Mouse (Mus musculus) T-cell, adult 2 months (primary cell): ENCODE measurements around the gene Gm21970.

Experiments
- DNase-seq: peaks from one replicate; pipeline ENCODE4 v3.0.0; 2022; ENCODE audit warnings: low spot score

The Gm21970 gene

GRCm38 (mm10) chr16:91401569-91402165, 10.1 kb downstream of the Gm21970 start:
- DNase-seq, result no peak

DNA sequence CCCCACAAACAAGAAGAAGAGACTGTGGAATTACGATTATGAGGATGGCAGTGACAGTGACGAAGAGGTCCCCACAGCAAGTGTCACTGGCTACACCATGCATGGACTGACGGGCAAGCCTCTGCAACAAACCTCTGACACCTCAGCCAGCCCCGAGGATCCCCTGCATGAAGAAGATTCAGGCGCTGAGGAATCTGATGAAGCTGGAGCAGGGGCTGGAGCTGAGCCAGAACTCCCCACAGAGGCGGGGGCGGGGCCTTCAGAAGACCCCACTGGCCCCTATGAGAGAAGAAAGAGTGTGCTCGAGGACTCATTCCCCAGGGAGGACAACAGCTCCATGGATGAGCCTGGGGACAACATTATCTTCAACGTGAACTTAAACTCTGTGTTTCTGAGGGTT, 12.3 kb downstream of the Gm21970 start:
- DNase-seq, result no peak

- no peak for DNase-seq
These were observed 12.7 kb downstream of the Gm21970 start for GRCm38 (mm10) chr16:91404187-91404586.

DNA sequence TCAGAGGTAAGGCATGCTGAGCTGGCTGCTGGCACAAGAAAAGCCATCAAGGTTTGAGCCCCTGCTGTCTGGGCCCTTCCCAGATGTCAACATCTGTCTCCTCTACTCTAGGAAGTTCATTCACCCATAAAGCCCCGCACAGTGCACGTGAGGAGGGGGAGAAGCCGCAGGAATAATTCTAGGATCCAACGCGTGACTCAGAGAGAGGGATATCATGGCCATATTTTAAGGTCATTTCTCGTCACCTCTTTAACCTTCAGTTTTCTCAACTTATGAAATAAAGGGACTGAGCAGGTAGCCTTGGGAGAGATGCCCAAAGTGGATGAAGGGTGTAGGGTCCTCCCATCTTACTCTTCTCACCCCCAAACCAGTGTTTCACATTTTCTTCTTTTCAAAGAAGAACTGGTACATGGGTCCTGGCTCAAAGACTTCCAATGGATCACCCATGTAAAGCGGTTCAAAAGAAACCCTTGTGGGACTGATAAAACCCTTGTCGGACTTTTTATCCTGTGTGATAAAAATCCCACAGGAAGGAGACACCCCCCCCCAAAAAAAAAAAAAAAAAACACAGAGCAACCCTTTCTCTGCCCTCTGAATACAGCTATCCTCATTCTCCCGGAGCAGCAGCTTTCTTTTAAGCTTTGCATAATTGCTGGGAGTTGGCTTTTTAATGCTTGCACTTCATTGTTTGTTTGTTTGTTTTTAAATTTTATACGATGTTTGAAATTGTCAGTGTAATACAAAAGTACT, 13.5 kb downstream of the Gm21970 start:
- DNase-seq, result no peak

DNA sequence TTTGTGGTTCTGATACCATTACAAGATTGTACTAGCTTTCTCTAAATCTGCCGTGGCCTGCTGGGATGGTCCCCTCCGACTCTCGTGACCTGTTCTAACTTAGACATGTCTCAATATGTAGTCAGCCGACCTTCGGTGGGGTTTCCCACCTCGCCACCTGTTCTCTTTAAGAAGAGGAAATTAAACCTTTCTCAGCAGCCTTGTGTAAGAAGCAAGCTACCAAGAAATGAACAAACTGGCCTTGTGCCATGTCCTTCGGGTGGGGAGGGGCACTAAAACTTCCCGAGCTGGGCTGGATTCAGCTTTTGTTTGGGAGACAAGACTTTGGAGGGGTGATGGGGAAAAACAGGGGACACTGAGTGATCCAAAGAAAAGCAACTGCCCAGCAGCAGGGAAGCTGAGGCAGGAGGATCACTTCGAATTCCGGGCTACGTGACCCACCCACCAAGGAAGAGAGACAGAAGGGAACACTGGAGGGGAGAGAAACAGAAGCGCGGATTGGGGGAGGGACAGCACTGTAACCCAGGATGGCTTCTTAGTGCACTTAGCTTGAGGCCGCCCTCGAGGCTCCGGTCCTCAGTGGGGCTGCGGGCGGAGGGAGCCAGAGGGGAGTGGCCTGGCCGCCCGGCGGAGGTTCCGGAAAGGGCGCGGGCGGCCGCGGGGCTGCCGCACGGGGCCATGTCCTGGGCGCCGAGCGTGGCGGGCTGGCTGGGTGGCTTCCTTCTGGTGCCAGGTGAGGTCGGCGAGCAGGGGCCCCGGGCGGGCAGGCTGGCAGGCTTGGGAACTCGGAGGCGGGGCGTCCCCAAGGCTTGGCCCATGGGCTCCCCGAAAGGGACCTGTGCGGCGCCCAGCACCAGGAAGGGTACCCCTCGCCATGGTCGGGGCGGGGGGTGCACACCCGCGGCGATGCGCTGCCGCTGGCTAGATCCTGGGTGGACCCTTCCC, 14.4 kb downstream of the Gm21970 start, which contains the start of gene Il10rb:
TSS of gene Il10rb (plus strand) at position 525 of the 945 bp plus-strand sequence.
- peak; percentile 77 for DNase-seq

DNA sequence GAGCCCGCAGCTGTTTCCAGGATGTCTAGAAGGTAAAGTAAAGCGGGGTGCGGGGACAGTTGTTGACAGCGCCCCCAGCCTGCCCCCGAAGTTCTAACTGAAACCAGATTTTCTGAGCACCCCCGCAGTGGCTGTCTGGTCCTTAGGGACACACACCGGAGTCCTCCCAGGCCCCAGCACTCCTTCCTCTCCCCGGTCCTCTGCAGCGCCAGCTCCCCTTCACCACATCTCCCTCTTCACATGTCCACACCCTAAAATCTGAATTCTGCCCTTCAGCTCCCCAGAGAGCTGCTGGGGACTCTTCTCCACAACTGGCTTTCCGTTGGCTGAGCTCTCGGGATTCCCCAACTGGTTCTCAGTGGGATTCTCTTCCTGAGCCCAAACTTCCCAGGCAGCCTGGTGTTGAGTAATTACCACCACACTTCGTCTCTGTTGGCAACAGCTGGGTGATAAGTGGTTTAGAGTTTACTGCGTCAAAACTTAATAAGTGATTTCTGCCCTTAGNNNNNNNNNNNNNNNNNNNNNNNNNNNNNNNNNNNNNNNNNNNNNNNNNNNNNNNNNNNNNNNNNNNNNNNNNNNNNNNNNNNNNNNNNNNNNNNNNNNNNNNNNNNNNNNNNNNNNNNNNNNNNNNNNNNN, 15.2 kb downstream of the Gm21970 start:
- no peak for DNase-seq

- DNase-seq, result peak; percentile 45
These were observed 21.8 kb downstream of the Gm21970 start for GRCm38 (mm10) chr16:91413102-91413844.

DNA sequence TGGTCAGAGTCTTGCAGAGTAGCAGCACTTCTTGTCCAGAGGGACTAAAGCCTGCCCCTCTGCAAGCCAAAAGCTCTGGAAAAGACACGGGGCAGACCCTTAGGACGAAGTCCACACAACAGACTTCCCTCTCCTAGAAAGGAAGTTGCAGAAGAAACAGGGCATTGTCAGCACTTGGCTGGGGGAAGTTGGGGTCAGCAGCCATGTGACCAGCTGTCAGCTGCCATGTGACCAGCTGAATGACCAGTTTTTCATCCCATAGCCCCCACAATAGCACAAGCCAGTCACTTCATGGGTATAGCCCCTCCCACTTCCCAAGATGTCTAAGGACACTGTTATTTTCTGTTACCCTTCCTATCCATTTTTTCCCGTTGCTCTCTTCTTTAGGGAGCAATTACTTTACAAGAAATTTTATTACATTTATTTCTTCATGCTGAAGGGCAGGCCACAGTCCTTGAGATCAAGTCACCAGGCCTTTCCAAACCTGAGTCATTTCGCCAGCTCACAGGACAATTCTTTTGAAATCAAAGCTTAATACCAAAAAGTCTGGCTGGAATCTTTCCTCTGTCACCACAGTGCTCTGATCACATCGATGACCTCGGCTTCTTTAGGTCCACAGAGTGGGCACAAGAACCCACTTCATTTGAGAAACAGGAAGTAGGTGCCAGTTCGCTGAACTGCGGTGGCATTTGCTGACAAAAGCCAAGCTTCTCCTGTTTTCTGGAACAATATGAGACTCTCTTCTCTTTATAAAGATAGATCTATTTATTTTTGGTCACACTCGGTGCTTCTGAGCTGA, 24.1 kb downstream of the Gm21970 start:
- no peak for DNase-seq

DNA sequence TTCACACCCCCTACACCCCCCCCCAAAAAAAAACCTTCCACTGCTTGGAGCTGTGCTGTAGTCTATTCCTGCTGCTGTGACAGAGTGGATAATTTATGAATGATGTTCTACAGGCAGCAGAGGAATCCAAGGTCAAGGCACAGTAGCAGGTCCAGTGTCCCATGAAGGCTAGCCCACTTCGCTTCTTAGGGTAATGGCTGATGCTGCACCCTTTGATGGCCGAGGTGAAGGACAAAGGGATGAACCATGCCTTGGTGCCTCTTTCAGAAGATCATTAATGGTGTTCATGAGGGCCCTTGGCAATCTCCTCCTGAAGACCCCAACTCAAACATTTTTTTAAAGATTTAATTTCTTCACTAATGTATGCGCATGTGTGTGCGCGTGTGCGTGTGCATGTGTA, 24.8 kb downstream of the Gm21970 start:
- no peak for DNase-seq

DNA sequence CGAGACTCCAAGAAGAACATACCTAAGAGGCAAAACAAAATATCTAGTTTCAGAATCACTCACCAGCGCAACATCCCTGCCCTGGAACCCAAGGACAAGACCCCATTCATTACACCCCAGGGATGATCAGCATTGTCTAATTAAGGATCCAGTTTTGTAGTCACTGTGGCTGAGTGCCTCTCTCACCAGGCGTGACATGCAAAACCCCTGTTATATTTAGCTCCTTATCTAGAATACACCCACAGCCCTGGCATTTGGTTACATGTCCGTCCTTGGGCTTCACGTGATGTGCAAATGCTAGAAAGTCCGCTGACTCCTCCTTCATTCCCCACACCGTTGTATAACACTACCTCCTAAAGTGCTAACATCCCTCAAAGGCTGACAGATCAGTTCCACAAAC, 25.4 kb downstream of the Gm21970 start:
- DNase-seq, result no peak

DNA sequence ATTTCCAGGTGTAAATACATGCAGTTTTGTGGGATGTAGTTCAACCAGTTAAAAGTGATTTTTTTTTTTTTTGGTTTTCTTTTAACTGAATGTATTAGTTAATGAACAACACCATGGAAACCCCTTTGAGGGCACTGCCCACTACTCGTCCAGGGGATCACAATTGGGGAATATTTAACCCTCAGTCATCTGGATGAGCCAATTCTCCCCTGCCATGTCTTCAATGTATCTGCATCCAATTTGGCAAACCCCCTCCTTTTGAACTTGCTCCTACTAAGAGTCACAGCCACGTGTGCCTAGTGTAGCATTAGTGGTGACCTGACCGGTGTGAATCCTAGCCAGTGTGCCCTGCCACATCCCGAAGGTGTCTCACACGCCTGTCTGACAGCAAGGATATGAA, 27.0 kb downstream of the Gm21970 start:
- no peak for DNase-seq

- no peak for DNase-seq
These were observed 34.3 kb downstream of the Gm21970 start for GRCm38 (mm10) chr16:91425816-91426215.

DNA sequence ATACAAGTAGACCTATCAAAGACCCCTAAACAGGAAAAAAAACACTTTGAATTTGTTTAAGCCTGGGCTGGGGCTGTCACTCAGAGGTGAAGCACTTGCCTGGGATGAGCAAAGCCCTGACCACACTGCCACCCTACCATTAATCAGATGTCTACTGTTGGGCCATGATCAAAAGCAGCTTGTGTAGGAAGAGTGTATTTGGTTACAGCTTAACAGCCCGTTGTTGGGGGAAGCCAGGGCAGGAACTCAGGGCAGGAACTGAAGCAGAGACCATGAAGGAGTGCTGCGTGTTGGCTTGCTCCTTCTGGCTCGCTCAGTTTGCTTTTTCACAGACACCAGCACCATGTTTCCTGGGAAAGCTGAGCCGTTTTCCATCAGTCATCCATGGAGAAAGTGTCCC, 35.1 kb downstream of the Gm21970 start:
- no peak for DNase-seq

- DNase-seq, result no peak
These were observed 35.9 kb downstream of the Gm21970 start for GRCm38 (mm10) chr16:91427461-91427860.

- no peak for DNase-seq
These were observed 36.8 kb downstream of the Gm21970 start for GRCm38 (mm10) chr16:91428259-91428865.

DNA sequence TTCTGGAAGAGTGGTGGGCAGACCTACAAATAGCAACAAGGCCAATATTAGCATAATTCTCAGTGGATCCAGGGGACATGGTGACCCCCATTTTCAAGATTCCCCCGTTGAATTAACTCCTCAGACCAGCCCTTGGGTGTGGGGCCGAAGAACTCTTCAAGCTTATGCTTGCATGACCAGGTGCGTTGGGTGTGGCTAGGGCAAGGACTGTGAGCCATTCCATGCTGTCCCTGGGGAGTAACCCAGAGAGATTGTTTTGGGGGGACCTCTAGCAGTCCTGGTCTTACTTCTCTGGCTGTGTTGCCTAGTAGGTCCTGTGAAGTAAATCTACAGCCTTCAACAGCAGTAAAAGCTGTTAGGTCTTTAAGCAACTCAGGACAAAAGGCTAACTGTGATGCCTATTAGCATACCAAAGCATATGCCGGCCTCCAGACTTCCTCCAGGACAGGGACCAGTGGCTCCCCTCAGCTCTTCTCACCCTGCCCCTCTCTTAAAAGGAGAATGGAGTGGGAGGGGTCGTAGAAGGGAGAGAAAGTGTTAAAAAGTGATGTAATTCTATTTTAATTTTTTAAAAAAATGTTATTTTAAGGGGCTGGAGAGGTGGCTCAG, 41.3 kb downstream of the Gm21970 start:
- no peak for DNase-seq

DNA sequence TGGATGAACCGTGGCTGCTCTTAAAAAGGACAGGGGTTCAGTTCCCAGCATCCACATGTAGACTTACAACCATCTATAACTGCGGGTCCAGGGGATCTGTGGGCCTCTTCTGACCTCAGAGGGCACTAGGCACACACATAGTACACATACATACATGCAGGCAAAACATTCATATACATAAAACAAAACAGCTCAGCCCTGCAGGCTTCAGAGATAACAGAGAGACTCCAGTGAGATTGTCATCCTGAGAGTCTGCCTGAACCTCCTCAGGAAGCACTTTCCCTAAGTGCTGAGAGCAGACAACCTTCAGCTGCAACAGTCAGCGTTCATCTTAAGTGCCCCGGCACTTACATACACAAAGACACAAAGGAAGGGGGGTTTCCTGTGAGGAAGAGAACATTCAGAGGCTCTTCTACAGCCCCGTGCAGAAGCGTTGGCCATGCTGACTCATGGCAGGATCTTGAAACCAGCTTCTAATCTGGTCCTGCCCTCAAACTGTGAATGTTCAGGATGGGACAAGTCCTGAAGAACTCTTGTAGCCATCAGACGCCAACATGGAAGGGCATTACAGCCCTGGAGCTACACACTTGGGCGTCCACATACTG, 41.9 kb downstream of the Gm21970 start:
- peak; percentile 58 for DNase-seq

DNA sequence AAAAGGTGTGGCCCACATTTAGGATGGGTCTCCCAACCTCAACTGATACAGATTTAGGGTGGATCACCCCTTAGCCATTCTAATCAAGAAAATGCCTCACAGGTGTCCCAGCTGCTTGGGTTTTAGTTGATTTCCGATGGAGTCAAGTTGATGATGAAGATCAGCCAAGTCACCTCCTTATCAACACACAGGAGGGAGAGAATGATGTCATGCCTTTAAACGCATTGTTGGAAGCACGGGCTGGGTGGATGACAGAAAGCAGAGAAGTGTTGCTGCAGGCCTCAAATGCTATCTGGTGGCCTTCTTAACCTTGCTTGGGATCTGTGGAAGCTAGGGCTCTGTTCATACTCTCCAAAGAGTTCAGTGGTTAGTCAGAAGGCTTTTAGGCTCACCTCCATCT, 42.6 kb downstream of the Gm21970 start:
- DNase-seq, result no peak

GRCm38 (mm10) chr16:91438081-91438480, 46.6 kb downstream of the Gm21970 start:
- no peak for DNase-seq
